Mouse (Mus musculus): Measurements from ENCODE around the gene Flot1. TPM values are rescaled to one million over a fixed set of nuclear protein-coding genes. Genes with fewer than 3 reads are reported as not detected.
"Not testable (repeated sequence)": the region's sequence is repeated elsewhere in the genome, so short reads cannot be mapped to it uniquely, and the experiment has no call there.

Gene Flot1
- polyA plus RNA-seq, 1 experiment from 2014 or later: 60.3 TPM

DNA sequence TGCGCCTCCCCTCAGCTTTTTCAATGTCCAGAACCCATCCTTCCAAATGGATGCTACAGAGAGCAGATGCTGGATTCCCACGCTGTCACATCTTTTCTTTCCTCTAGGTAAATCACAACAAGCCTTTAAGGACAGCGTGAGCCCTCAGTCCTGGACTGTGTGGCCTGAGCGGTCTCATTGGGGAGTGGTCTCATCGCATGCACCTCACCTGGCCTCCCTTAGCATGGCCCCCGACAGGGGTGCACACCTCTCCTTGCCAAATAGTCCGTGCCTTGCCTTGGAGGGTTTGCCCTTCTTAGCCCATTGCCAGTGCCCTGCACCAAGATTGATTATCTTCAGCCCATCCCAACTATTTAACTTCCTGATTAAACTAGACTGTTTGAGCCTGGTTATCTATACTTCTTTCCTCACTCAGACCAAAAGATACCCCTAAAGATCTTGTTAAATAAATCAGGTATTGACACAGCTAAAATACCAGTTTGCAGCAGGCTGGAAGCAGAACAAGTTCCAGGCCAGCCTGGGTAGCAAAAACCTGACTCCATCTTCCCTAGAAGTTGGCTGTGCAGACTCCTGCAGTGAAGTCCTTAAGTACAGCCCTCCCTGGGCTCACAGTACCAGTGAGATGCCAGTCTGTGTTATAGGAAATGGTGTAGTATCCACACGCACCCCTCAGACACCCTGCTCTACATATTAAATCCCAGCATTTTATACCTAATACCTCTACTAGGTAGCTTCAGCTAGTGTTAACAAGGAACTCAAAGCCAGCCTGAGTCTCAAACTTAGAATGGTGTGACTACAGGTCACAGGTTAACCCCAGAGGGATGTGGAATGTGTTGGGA lies 9.6 kb downstream of the Flot1 start:
- no peak overlapping the region for H3K4me2 ChIP-seq (replicated peaks)
- H3K9ac ChIP-seq: no peak overlapping the region
- H3K27me3 ChIP-seq: no peaks in the 10 kb centered on the region
- H3K4me1 ChIP-seq: peaks cover 35% of the 10 kb centered on the region
- WGBS: 71% methylated on average over 8 of the region's 8 CpGs
- peak overlapping the region; percentile 13; the same call in 1 of the 2 replicates for H3K27ac ChIP-seq
- no peak overlapping the region for H3K4me3 ChIP-seq
- peaks cover 63% of the 10 kb centered on the region for H3K36me3 ChIP-seq
- no peak for ATAC-seq (ENCODE audit: low FRiP score)
- H3K9me3 ChIP-seq (replicated peaks): no peaks in the 10 kb centered on the region

GRCm38 (mm10) chr17:35833239-35833751 lies 10.3 kb downstream of the Flot1 start:
- peak overlapping the region; percentile 4; the same call in 1 of the 2 replicates for H3K27ac ChIP-seq

GRCm38 (mm10) chr17:35833894-35834293 lies 10.9 kb downstream of the Flot1 start:
- H3K9ac ChIP-seq: no peak overlapping the region
- peak overlapping the region; percentile 20 for H3K4me2 ChIP-seq (replicated peaks)
- H3K4me1 ChIP-seq: peaks cover 35% of the 10 kb centered on the region
- no peak overlapping the region for H3K27ac ChIP-seq
- H3K4me3 ChIP-seq: peak overlapping the region; percentile 2; the same call in 1 of the 2 replicates
- no peaks in the 10 kb centered on the region for H3K9me3 ChIP-seq (replicated peaks)
- 64% methylated on average over 5 of the region's 5 CpGs for WGBS
- peaks cover 54% of the 10 kb centered on the region for H3K36me3 ChIP-seq
- no peak for ATAC-seq (ENCODE audit: low FRiP score)
- H3K27me3 ChIP-seq: no peaks in the 10 kb centered on the region

More at GRCm38 (mm10) chr17:35833239-35833751, 10.3 kb downstream of the Flot1 start:
- Histone ChIP-seq H3K4me1 (peaks cover 35% of the 10 kb centered on the region), H3K36me3 (peaks cover 57% of the 10 kb centered on the region), H3K9ac (no peak overlapping the region), H3K9me3 (replicated peaks) (no peaks in the 10 kb centered on the region), H3K27me3 (no peaks in the 10 kb centered on the region), H3K4me2 (replicated peaks) (no peak overlapping the region; the same call in 1 of the 2 replicates), H3K4me3 (no peak overlapping the region)
- 32% methylated on average over 5 of the region's 5 CpGs for WGBS
- ATAC-seq (ENCODE audit: low FRiP score): no peak

DNA sequence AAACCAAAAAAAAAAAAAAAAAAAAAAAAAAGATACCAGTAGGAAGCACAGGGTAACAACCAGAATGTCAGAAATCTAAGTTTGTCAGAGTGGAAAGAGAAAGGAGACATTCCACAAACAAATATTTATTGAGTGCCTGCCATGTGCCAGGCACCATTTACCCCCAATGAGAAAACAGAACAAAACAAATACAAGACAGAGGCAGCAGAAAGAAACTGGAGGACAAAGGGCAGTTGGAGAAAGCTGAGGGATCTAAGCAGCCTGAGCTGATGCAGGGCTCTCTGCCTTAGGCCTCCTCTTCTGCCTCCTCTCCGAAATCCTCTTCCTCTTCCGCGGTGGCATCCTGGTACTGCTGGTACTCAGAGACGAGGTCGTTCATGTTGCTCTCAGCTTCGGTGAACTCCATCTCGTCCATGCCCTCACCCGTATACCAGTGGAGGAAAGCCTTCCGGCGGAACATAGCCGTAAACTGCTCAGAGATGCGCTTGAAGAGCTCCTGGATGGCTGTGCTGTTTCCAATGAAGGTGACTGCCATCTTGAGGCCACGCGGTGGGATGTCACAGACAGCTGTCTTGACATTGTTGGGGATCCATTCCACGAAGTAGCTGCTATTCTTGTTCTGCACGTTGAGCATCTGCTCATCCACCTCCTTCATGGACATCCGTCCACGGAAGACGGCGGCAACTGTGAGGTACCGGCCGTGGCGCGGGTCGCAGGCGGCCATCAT lies 11.8 kb downstream of the Flot1 start:
- Histone ChIP-seq H3K9ac (peak overlapping the region; percentile 97), H3K4me2 (replicated peaks) (peak overlapping the region; percentile 79), H3K27me3 (no peaks in the 10 kb centered on the region), H3K27ac (peak overlapping the region; percentile 35; the same call in 1 of the 2 replicates), H3K9me3 (replicated peaks) (no peaks in the 10 kb centered on the region), H3K36me3 (peaks cover 54% of the 10 kb centered on the region), H3K4me3 (peak overlapping the region; percentile 80), H3K4me1 (peaks cover 41% of the 10 kb centered on the region)
- WGBS: 79% methylated on average over 26 of the region's 26 CpGs
- no peak for ATAC-seq (ENCODE audit: low FRiP score)

DNA sequence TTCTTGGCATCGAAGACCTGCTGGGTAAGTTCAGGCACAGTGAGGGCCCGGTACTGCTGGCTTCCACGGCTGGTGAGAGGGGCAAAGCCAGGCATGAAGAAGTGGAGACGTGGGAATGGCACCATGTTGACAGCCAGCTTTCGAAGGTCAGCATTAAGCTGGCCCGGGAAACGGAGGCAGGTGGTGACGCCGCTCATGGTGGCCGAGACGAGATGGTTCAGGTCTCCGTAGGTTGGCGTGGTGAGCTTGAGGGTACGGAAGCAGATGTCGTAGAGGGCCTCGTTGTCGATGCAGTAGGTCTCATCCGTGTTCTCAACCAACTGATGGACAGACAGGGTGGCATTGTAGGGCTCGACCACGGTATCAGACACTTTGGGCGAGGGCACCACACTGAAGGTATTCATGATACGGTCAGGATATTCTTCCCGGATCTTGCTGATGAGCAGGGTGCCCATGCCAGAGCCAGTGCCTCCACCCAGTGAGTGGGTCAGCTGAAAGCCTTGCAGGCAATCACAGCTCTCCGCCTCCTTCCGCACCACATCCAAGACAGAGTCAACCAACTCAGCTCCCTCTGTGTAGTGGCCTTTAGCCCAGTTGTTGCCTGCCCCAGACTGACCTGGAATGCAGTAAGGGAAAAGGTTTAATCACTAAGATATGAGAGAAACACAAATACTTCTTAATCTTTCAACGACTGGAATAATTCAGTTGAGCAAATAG lies 12.6 kb downstream of the Flot1 start:
- no peaks in the 10 kb centered on the region for H3K9me3 ChIP-seq (replicated peaks)
- peak overlapping the region; percentile 80 for H3K4me3 ChIP-seq
- no peak for ATAC-seq (ENCODE audit: low FRiP score)
- H3K9ac ChIP-seq: peak overlapping the region; percentile 97
- WGBS: 81% methylated on average over 26 of the region's 26 CpGs
- no peak overlapping the region for H3K27ac ChIP-seq
- peaks cover 37% of the 10 kb centered on the region for H3K4me1 ChIP-seq
- H3K4me2 ChIP-seq (replicated peaks): peak overlapping the region; percentile 79
- H3K27me3 ChIP-seq: no peaks in the 10 kb centered on the region
- peaks cover 53% of the 10 kb centered on the region for H3K36me3 ChIP-seq

DNA sequence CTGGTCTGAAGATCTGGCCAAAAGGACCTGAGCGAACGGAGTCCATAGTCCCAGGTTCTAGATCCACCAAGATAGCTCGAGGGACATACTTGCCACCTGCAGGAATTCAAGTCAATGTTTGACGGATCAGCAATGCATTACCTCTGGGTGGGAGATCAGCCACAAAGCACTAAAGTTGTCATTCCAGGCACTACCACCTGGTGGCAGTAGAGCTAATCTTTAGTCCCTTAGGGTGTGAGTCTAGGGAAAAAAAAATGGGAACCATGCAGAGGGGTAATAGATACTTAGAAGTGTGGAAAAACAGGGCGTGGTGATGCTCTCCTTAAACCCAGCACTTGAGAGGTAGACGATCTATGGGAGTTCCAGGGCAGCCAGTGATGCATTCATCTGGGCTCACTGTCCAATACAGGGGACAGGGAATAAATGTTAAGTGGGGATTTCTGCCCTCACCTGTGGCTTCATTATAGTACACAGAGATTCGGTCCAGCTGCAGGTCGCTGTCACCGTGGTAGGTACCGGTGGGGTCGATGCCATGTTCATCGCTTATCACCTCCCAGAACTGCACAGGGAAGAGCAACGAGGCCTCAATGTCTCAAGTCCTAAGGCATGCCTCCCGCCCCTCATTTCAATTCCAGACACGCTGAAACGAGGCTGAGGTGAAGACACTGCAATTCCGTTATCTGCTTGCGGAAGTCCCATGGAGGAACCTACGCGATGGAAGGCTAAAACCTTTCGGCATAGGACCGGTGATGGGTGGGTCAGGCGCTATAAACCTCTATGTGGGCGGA lies 13.3 kb downstream of the Flot1 start:
- no peaks in the 10 kb centered on the region for H3K9me3 ChIP-seq (replicated peaks)
- 9% methylated on average over 24 of the region's 24 CpGs for WGBS
- ATAC-seq (ENCODE audit: low FRiP score): no peak
- H3K9ac ChIP-seq: peak overlapping the region; percentile 97
- H3K4me1 ChIP-seq: peaks cover 37% of the 10 kb centered on the region
- H3K4me2 ChIP-seq (replicated peaks): peak overlapping the region; percentile 79
- H3K27ac ChIP-seq: peak overlapping the region; percentile 99
- peaks cover 47% of the 10 kb centered on the region for H3K36me3 ChIP-seq
- peak overlapping the region; percentile 80 for H3K4me3 ChIP-seq
- no peaks in the 10 kb centered on the region for H3K27me3 ChIP-seq

GRCm38 (mm10) chr17:35836991-35837422 lies 14.0 kb downstream of the Flot1 start:
- Histone ChIP-seq H3K4me2 (replicated peaks) (peak overlapping the region; percentile 79), H3K27ac (peak overlapping the region; percentile 99), H3K9ac (peak overlapping the region; percentile 97), H3K4me3 (peak overlapping the region; percentile 80), H3K27me3 (no peaks in the 10 kb centered on the region), H3K4me1 (peaks cover 40% of the 10 kb centered on the region), H3K9me3 (replicated peaks) (no peaks in the 10 kb centered on the region), H3K36me3 (peaks cover 46% of the 10 kb centered on the region)
- ATAC-seq (ENCODE audit: low FRiP score): peak; percentile 27
- WGBS: 0% methylated on average over 23 of the region's 25 CpGs

DNA sequence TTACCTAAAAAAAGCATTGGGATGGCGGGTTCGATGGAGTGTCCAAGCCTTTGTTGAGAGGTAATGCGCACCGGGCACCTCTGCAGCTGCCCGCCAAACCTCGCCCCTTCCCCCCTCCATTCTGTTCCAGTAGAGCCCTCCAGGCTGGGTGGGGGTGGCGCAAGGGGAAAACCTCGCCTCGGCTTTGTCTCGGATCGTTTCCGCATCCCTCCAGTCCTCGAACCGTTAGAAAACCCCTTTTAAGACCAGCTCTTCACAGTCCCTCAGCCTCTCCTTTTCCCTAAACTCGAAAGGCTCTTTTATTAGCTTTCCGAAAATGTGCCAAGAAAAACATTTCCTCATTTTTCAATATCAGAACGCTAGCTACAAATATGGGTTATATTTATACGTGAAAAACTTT lies 14.5 kb downstream of the Flot1 start:
- Histone ChIP-seq H3K9me3 (replicated peaks) (no peaks in the 10 kb centered on the region), H3K4me3 (peak overlapping the region; percentile 80), H3K9ac (peak overlapping the region; percentile 97), H3K4me1 (peaks cover 44% of the 10 kb centered on the region), H3K27ac (peak overlapping the region; percentile 99), H3K36me3 (peaks cover 41% of the 10 kb centered on the region), H3K27me3 (no peaks in the 10 kb centered on the region), H3K4me2 (replicated peaks) (peak overlapping the region; percentile 79; the same call in 1 of the 2 replicates)
- 0% methylated on average over 18 of the region's 18 CpGs for WGBS
- ATAC-seq (ENCODE audit: low FRiP score): 0 out of 2 replicates have a peak, but pooled peaks have one; percentile 7

- Histone ChIP-seq H3K4me3 (peak within 1 kb of the TSS; percentile 80), H3K4me2 (replicated peaks) (peak within 1 kb of the TSS; percentile 79), H3K36me3 (peaks cover 36% of the 10 kb centered on the region), H3K9me3 (replicated peaks) (no peaks in the 10 kb centered on the region), H3K27ac (peak within 1 kb of the TSS; percentile 99), H3K4me1 (peaks cover 44% of the 10 kb centered on the region), H3K9ac (peak within 1 kb of the TSS; percentile 97), H3K27me3 (no peaks in the 10 kb centered on the region)
- ATAC-seq (ENCODE audit: low FRiP score): peak; percentile 80
- under 1% methylated on average over 29 of the region's 29 CpGs for WGBS
These were observed 15.1 kb downstream of the Flot1 start, which contains the start of gene Tubb5 for GRCm38 (mm10) chr17:35838122-35838544. Tubb5 (minus strand) TSS chr17:35838306.

- Histone ChIP-seq H3K27me3 (no peaks in the 10 kb centered on the region), H3K9ac (peak overlapping the region; percentile 56), H3K4me1 (peaks cover 40% of the 10 kb centered on the region), H3K27ac (peak overlapping the region; percentile 99), H3K4me2 (replicated peaks) (peak overlapping the region; percentile 64), H3K4me3 (peak overlapping the region; percentile 80), H3K9me3 (replicated peaks) (no peaks in the 10 kb centered on the region), H3K36me3 (peaks cover 31% of the 10 kb centered on the region)
- WGBS: 3% methylated on average over 5 of the region's 5 CpGs
- ATAC-seq (ENCODE audit: low FRiP score): peak; percentile 33
These were observed 15.5 kb downstream of the Flot1 start for GRCm38 (mm10) chr17:35838570-35838969.

GRCm38 (mm10) chr17:35839002-35839401 lies 16.0 kb downstream of the Flot1 start:
- WGBS: 63% methylated on average over 3 of the region's 3 CpGs
- not testable (repeated sequence) for H3K27me3 ChIP-seq; ATAC-seq (ENCODE audit: low FRiP score); H3K9me3 ChIP-seq (replicated peaks)
- H3K27ac ChIP-seq: peak overlapping the region; percentile 99
- H3K9ac ChIP-seq: peak overlapping the region; percentile 56
- H3K4me2 ChIP-seq (replicated peaks): peak overlapping the region; percentile 64
- H3K4me1 ChIP-seq: peaks cover 35% of the 10 kb centered on the region
- peaks cover 27% of the 10 kb centered on the region for H3K36me3 ChIP-seq
- H3K4me3 ChIP-seq: peak overlapping the region; percentile 80

Data from hindbrain, embryonic 12.5 days (tissue).